20 mouse cellular contexts compared by ENCODE assay signal in the genomic region with DNA sequence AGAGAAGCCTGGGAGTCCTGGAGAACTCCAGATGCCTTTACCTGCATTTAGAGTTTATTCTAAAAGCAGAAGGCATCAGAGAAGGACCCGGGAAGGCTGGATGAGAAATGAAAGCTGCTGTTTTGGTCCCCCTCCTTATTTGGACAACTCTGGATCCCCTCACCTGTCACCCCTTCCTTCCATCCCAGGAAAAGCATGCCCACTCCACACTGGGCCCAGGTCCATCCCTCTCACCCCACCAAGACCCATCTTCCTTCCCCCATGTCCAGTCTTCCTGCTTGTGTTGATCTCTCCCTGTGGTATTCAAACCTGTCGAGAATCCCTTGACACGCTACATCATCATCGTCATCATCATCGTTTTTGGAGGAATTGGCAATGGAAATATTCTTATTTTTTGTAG.
"Had no signal": no experiment of that assay in that cellular context is flagged by ENCODE, and none has a peak within 500 bp of the region (broad histone marks: within the 10 kb centered on the region; RNA-seq: fewer than 3 reads in every experiment).

No protein-coding gene starts in this region.

- ATAC-seq: liver, embryonic 12.5 days; liver, postnatal 0 days; lung, postnatal 0 days had no signal

- H3K27me3 ChIP-seq: limb, embryonic 12.5 days; limb, embryonic 13.5 days; limb, embryonic 15.5 days; liver, embryonic 12.5 days; liver, embryonic 13.5 days; liver, embryonic 15.5 days; lung, embryonic 15.5 days; midbrain, embryonic 12.5 days; midbrain, embryonic 13.5 days; midbrain, embryonic 15.5 days had no signal

- H3K27ac ChIP-seq: left cerebral cortex, adult 2 months; limb, embryonic 10.5 days; limb, embryonic 12.5 days; limb, embryonic 13.5 days; liver, embryonic 12.5 days; liver, embryonic 13.5 days; liver, embryonic 14.5 days; liver, embryonic 15.5 days; lung, embryonic 15.5 days; macrophage; midbrain, embryonic 10.5 days; midbrain, embryonic 12.5 days; midbrain, embryonic 13.5 days; midbrain, embryonic 15.5 days had no signal

- H3K4me1 ChIP-seq: limb, embryonic 12.5 days; liver, embryonic 12.5 days; liver, embryonic 13.5 days; liver, embryonic 15.5 days; lung, embryonic 15.5 days; megakaryocyte, embryonic 14.5 days; midbrain, embryonic 12.5 days; midbrain, embryonic 13.5 days; midbrain, embryonic 15.5 days had no signal

- H3K9ac ChIP-seq: limb, embryonic 12.5 days; limb, embryonic 13.5 days; limb, embryonic 15.5 days; liver, embryonic 12.5 days; liver, embryonic 13.5 days; liver, embryonic 14.5 days; liver, embryonic 15.5 days; liver, postnatal 0 days; lung, embryonic 14.5 days; lung, embryonic 15.5 days; midbrain, embryonic 12.5 days; midbrain, embryonic 13.5 days; midbrain, embryonic 15.5 days had no signal

- H3K9me3 ChIP-seq: limb, embryonic 10.5 days; limb, embryonic 12.5 days; limb, embryonic 13.5 days; limb, embryonic 15.5 days; liver, embryonic 12.5 days; liver, embryonic 13.5 days; liver, embryonic 15.5 days; lung, embryonic 15.5 days; megakaryocyte, embryonic 14.5 days; midbrain, embryonic 10.5 days; midbrain, embryonic 12.5 days; midbrain, embryonic 13.5 days; midbrain, embryonic 15.5 days had no signal

- DNase-seq: liver, embryonic 13.5 days; liver, postnatal 0 days had no signal

- H3K4me3 ChIP-seq: left cerebral cortex, adult 2 months; limb, embryonic 10.5 days; limb, embryonic 12.5 days; limb, embryonic 13.5 days; limb, embryonic 15.5 days; liver, embryonic 12.5 days; liver, embryonic 13.5 days; liver, embryonic 15.5 days; lung, embryonic 15.5 days; megakaryocyte, embryonic 14.5 days; midbrain, embryonic 10.5 days; midbrain, embryonic 12.5 days; midbrain, embryonic 13.5 days; midbrain, embryonic 15.5 days had no signal

- H3K36me3 ChIP-seq: limb, embryonic 10.5 days; limb, embryonic 12.5 days; limb, embryonic 13.5 days; limb, embryonic 15.5 days; liver, embryonic 12.5 days; liver, embryonic 13.5 days; liver, embryonic 15.5 days; lung, embryonic 15.5 days; midbrain, embryonic 10.5 days; midbrain, embryonic 12.5 days; midbrain, embryonic 13.5 days; midbrain, embryonic 15.5 days had no signal

- H3K4me2 ChIP-seq: limb, embryonic 12.5 days; limb, embryonic 13.5 days; liver, embryonic 11.5 days; liver, embryonic 12.5 days; liver, embryonic 13.5 days; liver, embryonic 15.5 days; lung, embryonic 14.5 days; lung, embryonic 15.5 days; midbrain, embryonic 12.5 days; midbrain, embryonic 13.5 days; midbrain, embryonic 15.5 days had no signal
